Mouse (Mus musculus) midbrain, embryonic 16.5 days (tissue): ENCODE measurements at regions not wholly inside any gene's neighbourhood (a gene's known extent, or its start where the extent isn't known, plus 50 kb on each side); places are given as distances from the start of the nearest gene placed in this dataset. TPM values are rescaled to one million over a fixed set of nuclear protein-coding genes. Genes with fewer than 3 reads are reported as not detected.

Experiments used
- microRNA-seq: library from miRNA; unstranded; fragments of <30 nt; microRNA quantifications from one replicate; pipeline ENCODE4, GENCODE M21; 2017

Small RNA genes in the stretch of these regions (microRNA-seq; reads per million reads assigned to microRNA genes)
- gene Gm23976 = not detected
